Mouse (Mus musculus): Measurements from ENCODE around the gene Ak4. TPM values are rescaled to one million over a fixed set of nuclear protein-coding genes. Genes with fewer than 3 reads are reported as not detected.
"Not testable (repeated sequence)": the region's sequence is repeated elsewhere in the genome, so short reads cannot be mapped to it uniquely, and the experiment has no call there.

The Ak4 gene
- polyA plus RNA-seq, 1 experiment from 2014 or later = 19.0 TPM

DNA sequence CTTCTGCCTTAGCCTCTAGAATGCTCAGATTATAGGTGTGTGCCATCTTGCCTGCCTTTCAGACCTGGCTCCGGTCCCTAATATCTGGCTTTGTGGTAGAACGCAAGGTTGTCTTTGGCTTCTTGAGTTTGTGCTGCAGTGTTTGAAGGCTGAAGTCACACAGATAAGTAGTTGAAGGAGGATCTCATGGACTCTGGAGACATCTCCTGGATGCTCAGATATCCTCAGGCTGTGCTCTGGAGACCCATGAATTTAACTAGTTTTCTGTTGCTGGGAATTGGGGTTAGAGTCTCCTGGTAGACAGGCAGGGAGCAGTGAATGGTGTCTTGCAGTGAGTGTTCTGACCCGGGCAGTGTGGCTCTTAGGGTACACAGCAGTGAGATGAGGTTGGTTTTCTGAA lies 6.6 kb downstream of the Ak4 start:
- H3K36me3 ChIP-seq = no peaks in the 10 kb centered on the region
- WGBS = 89% methylated on average over 3 of the region's 3 CpGs
- no peak overlapping the region for H3K9ac ChIP-seq
- H3K27ac ChIP-seq = no peak overlapping the region
- H3K27me3 ChIP-seq = peaks cover 2% of the 10 kb centered on the region; the same call in 1 of the 2 replicates
- no peaks in the 10 kb centered on the region for H3K9me3 ChIP-seq (replicated peaks)
- ATAC-seq (replicated peaks; ENCODE audit: low FRiP score) = no peak
- H3K4me2 ChIP-seq = no peak overlapping the region
- 0 out of 2 replicates have a peak, but pooled peaks cover 4% of the 10 kb centered on the region for H3K4me1 ChIP-seq
- no peak overlapping the region for H3K4me3 ChIP-seq (replicated peaks)

DNA sequence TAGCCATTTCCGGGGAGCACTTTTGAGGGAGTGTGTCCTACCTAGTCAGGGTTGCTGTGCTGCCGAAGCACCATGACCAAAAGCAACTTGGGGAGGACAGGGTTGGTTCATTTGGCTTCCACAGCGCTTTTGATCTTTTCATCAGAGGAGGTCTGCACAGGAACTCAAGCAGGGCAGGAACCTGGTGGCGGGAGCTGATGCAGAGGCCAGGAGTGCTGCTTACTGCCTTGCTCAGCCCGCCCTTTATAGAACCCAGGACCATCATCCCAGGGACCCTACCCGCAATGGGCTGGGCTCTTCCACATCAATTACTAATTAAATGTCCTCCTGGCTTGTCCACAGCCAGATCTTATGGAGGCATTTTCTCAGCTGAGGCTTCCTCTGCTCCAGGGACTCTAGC lies 7.5 kb downstream of the Ak4 start:
- Histone ChIP-seq H3K36me3 (no peaks in the 10 kb centered on the region), H3K4me3 (replicated peaks) (no peak overlapping the region), H3K27me3 (no peaks in the 10 kb centered on the region), H3K9me3 (replicated peaks) (no peaks in the 10 kb centered on the region), H3K27ac (no peak overlapping the region), H3K4me1 (no peaks in the 10 kb centered on the region), H3K4me2 (no peak overlapping the region), H3K9ac (no peak overlapping the region)
- WGBS = 82% methylated on average over 6 of the region's 6 CpGs
- no peak for ATAC-seq (replicated peaks; ENCODE audit: low FRiP score)

DNA sequence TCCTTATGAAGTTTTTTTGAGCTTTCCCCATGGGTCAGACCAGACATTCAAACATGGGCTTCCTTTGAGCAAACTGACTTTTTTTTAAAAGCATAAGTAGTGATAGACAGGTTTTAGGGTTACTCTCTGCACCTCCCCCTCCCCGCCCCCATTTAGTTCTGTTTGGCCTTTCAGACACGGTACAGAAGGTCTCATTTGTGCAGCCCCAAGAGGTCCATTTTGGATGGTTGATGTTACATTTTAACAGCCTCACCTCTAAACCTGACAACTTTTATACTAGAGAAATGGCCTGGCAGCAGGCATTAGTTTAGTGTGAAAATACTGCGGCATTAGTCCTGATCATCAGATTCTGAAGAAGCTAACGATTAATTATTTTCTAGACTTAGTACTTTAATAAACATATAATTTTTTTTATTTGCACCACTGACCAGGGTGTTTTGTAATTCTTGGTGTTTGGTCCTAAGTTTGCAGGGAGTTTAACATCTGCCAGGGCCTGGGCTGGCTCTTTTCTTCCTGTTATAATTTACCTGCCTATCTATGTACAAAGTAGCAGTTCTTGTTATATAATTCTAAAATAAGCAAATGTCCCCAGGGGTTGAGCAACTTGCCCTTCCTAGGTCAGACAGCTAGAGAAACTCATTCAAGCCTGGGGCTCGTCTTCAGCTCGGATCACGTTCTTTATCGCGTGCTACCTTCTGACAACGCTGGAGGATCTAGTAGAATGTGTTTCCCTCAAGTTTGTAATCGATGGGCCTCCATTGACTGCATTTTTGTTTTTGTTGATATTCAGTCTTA lies 9.0 kb downstream of the Ak4 start:
- H3K27me3 ChIP-seq = no peaks in the 10 kb centered on the region
- H3K27ac ChIP-seq = no peak overlapping the region
- H3K4me3 ChIP-seq (replicated peaks) = no peak overlapping the region
- H3K9ac ChIP-seq = no peak overlapping the region
- H3K9me3 ChIP-seq (replicated peaks) = no peaks in the 10 kb centered on the region
- ATAC-seq (replicated peaks; ENCODE audit: low FRiP score) = no peak
- no peaks in the 10 kb centered on the region for H3K36me3 ChIP-seq
- H3K4me1 ChIP-seq = no peaks in the 10 kb centered on the region
- H3K4me2 ChIP-seq = no peak overlapping the region
- WGBS = 65% methylated on average over 11 of the region's 11 CpGs

DNA sequence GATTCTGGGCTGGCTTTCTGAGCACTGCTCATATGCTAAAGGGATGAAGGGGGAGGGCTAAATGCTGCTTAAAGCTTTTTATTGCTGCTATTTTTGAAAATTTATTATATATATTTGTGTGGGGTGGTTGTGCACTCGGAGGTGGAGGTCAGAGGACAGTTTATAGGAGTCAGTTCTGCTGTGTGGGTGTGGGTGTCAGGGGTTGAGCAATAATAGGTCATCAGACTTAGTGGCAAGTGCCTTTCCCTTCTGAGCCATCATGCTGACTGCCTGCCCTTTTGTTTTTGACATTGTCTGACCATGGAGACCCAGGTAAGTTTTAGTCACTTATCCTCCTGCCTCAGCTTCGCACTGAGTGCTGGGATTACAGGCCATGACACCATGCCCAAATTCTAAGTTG lies 10.0 kb downstream of the Ak4 start:
- H3K4me3 ChIP-seq (replicated peaks) = no peak overlapping the region
- 52% methylated on average over 2 of the region's 2 CpGs for WGBS
- H3K36me3 ChIP-seq = no peaks in the 10 kb centered on the region
- no peak overlapping the region for H3K9ac ChIP-seq
- H3K9me3 ChIP-seq (replicated peaks) = no peaks in the 10 kb centered on the region
- no peaks in the 10 kb centered on the region for H3K27me3 ChIP-seq
- ATAC-seq (replicated peaks; ENCODE audit: low FRiP score) = no peak
- no peak overlapping the region for H3K4me2 ChIP-seq
- no peaks in the 10 kb centered on the region for H3K4me1 ChIP-seq
- no peak overlapping the region for H3K27ac ChIP-seq

DNA sequence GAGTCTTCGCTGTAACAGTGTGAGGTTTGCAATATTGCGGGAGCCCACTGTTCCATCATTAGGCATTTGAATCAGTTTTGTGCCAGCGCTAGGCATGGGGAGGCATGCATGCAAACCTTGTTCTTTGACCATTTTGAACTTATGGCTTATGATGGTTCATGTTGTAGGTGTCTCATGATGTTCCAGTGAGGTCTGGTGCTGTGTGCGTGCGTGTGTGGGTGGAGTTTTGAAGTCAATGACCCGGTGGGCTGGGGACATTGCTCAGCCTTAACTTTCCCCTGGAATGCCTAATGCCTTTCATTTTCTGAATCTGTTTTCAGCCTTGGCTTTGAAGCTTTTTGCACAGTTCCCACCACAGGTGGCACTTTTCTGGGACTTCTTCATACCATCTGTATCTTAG lies 10.9 kb downstream of the Ak4 start:
- H3K4me2 ChIP-seq = no peak overlapping the region
- H3K4me3 ChIP-seq (replicated peaks) = no peak overlapping the region
- H3K27ac ChIP-seq = no peak overlapping the region
- H3K9me3 ChIP-seq (replicated peaks) = no peaks in the 10 kb centered on the region
- WGBS = 86% methylated on average over 6 of the region's 6 CpGs
- ATAC-seq (replicated peaks; ENCODE audit: low FRiP score) = no peak
- H3K9ac ChIP-seq = no peak overlapping the region
- H3K4me1 ChIP-seq = no peaks in the 10 kb centered on the region
- no peaks in the 10 kb centered on the region for H3K27me3 ChIP-seq
- no peaks in the 10 kb centered on the region for H3K36me3 ChIP-seq

DNA sequence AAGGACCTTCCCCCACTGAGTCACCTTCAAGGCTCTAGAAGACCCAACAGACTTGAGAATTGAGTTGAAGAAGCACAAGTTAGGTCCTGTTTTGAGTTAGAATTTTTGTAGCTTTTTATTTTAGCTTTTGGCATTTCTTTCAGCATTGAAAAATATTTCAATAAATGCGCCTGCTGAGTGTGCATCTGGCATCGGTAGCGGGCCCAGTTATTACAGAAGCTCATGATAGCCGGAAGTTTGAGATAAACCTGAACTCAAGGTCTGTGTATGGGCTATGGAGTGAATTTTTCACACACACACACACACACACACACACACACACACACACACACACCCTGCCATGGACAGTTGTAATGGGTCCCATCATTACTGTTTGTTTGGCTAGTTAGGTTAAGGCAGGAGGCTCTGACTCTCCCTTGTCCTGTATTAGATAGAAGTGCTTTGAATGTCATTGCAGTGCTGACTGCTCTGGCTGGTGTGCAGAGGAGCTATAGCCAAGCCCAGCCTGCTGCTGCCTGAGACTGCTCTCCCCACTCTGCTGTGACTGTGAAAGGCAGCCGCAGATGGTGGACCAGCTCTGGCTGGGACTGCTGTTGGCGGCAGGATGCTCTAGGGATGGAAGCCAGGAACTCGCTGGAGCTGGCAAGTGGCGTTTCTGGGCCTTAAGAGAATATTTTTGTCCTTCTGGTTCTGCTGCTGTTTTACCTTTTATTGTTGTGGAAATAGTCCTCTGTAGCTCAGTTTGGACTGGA lies 17.9 kb downstream of the Ak4 start:
- H3K9ac ChIP-seq = no peak overlapping the region
- H3K4me2 ChIP-seq = no peak overlapping the region
- WGBS = 89% methylated on average over 8 of the region's 8 CpGs
- H3K27ac ChIP-seq = no peak overlapping the region
- no peak for ATAC-seq (replicated peaks; ENCODE audit: low FRiP score)
- no peaks in the 10 kb centered on the region for H3K36me3 ChIP-seq
- no peak overlapping the region for H3K4me3 ChIP-seq (replicated peaks)
- H3K4me1 ChIP-seq = peaks cover 8% of the 10 kb centered on the region
- H3K9me3 ChIP-seq (replicated peaks) = no peaks in the 10 kb centered on the region
- H3K27me3 ChIP-seq = no peaks in the 10 kb centered on the region

DNA sequence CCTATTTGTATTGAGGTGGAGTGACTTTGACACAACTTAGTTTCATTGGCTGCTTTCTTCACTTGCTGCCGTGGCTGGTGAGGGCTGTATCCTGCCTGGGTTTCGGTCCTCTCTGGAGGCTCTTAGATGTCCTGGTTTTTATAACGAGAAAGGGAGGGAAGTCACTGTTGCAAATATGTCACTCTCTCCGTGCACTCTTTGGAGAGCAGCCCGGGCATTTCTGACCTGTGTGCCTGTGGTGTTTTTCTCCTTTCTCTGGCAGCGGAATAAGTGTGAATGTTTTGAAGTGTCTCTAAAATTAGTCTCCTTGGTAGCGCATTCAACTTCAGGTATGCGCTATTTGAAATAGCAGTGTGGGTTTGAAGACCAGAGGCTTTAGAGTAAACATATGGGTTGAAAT lies 19.2 kb downstream of the Ak4 start:
- no peak overlapping the region for H3K4me2 ChIP-seq
- H3K27ac ChIP-seq = no peak overlapping the region

DNA sequence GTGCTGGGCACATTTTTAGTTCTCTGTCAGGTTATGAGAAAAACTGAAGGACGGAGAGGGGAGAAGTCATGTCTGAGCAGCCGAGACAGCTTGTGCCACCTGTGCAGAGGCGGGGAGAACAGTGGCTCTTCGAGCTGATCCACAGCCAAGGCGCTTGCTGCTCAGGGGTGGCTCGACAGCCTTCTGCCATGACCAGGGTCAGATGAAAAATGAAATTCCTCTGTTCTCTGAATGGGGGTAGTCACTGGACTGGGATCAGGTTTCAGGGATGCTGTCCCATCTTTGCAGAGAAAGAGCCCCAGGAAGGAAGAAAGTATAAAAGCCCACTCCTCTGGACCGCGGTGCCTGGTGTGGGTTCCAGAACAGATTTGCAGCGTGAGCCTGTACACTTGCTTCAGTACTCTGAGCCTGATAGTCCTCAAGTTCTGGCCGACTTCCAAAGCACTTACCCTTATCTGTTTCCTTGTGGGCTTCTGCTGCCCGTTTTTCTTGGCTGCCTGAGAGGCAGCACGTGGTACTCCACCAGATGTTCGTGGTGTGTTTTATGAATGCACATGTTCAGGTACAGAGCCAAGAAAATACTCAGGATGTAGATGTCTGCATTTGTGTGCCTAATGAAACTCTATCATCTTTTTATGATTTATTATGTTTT lies 20.8 kb downstream of the Ak4 start:
- Histone ChIP-seq H3K27ac (no peak overlapping the region), H3K4me2 (no peak overlapping the region)

More for the DNA sequence above, 19.2 kb downstream of the Ak4 start:
- ATAC-seq (replicated peaks; ENCODE audit: low FRiP score) = no peak
- Histone ChIP-seq H3K4me1 (peaks cover 8% of the 10 kb centered on the region), H3K9me3 (replicated peaks) (no peaks in the 10 kb centered on the region), H3K36me3 (no peaks in the 10 kb centered on the region), H3K4me3 (replicated peaks) (no peak overlapping the region), H3K27me3 (no peaks in the 10 kb centered on the region), H3K9ac (no peak overlapping the region)
- 65% methylated on average over 8 of the region's 8 CpGs for WGBS

DNA sequence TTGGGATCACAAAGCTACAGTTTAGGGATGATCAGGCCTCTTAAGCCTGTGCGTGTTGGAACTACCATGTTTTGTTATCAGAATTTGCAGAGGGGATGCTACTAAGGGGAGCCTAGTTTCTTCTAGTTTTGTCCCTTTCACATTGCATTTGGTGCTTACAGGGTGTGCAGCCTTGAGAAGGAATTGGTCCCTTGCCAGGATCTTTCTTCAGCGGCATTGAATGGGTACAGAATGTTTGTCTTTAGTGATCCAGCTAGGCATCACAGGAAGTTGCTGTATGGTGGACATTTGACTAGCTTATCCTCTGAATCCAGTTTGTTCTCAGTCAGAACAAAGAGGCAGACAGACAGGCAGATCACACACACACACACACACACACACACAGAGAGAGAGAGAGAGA lies 23.7 kb downstream of the Ak4 start:
- Histone ChIP-seq H3K9ac (no peak overlapping the region), H3K27ac (no peak overlapping the region), H3K4me1 (peaks cover 8% of the 10 kb centered on the region), H3K9me3 (replicated peaks) (no peaks in the 10 kb centered on the region), H3K4me2 (no peak overlapping the region), H3K27me3 (no peaks in the 10 kb centered on the region), H3K36me3 (no peaks in the 10 kb centered on the region; the same call in 1 of the 2 replicates), H3K4me3 (replicated peaks) (no peak overlapping the region)
- 77% methylated on average over 2 of the region's 2 CpGs for WGBS
- ATAC-seq (replicated peaks; ENCODE audit: low FRiP score) = no peak

More for the DNA sequence above, 20.8 kb downstream of the Ak4 start:
- no peaks in the 10 kb centered on the region for H3K36me3 ChIP-seq
- no peaks in the 10 kb centered on the region for H3K9me3 ChIP-seq (replicated peaks)
- H3K9ac ChIP-seq = no peak overlapping the region
- no peak overlapping the region for H3K4me3 ChIP-seq (replicated peaks)
- no peaks in the 10 kb centered on the region for H3K27me3 ChIP-seq
- H3K4me1 ChIP-seq = peaks cover 8% of the 10 kb centered on the region
- ATAC-seq (replicated peaks; ENCODE audit: low FRiP score) = peak; percentile 79
- 36% methylated on average over 13 of the region's 13 CpGs for WGBS

DNA sequence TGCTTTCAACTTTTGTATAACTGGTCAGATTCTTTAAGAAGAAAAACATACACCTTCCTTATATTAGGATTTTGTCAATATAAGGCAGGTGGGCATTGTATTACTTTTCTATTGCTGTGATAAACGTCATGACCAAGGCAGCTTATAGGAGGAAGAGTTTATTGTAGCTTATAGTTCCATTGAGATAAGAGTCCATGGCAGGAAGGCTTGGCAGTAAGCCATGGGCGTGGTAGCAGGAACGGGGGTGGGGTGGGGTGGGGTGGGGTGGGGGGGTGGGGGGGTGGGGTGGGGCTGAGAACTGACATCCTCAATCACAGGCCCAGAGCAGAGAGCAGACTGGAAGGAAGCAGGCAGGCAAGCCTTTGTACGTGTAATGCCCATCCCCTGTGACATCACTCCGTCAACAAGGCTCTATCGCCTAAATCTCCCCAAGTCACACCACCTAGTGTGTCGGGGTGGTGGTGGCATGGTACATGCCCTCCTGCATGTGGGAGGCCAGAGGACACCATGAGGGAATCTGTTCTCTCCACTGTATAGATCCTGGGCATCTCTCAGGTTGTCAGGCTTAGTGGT lies 24.4 kb downstream of the Ak4 start:
- H3K27ac ChIP-seq = no peak overlapping the region
- H3K9ac ChIP-seq = no peak overlapping the region
- no peaks in the 10 kb centered on the region for H3K9me3 ChIP-seq (replicated peaks)
- H3K27me3 ChIP-seq = no peaks in the 10 kb centered on the region
- ATAC-seq (replicated peaks; ENCODE audit: low FRiP score) = no peak
- peaks cover 8% of the 10 kb centered on the region for H3K4me1 ChIP-seq
- H3K4me3 ChIP-seq (replicated peaks) = no peak overlapping the region
- H3K36me3 ChIP-seq = no peaks in the 10 kb centered on the region; the same call in 1 of the 2 replicates
- no peak overlapping the region for H3K4me2 ChIP-seq
- whole genome bisulfite sequencing = 77% methylated on average over 7 of the region's 7 CpGs

DNA sequence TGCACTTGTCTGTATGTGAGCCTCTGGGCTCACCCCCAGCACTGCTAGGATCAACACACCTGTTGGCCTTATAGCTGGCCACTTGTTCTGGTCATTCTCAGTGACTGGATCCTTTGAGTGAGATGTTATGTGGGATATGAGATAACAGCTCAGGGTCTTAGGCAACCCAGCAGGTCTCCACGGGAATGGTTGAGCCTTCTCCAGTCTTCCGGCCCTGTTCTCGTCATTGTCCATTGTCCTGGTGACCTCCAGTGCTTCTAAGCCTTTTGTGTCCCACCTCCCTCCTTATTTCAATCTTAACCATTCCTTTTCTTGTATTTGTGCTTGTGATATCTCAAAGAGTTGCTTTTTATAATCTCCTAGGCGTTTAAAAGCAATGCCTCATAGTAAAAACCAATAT lies 26.6 kb downstream of the Ak4 start:
- Histone ChIP-seq H3K4me1 (no peaks in the 10 kb centered on the region), H3K4me2 (no peak overlapping the region), H3K27me3 (no peaks in the 10 kb centered on the region), H3K36me3 (no peaks in the 10 kb centered on the region; the same call in 1 of the 2 replicates), H3K4me3 (replicated peaks) (no peak overlapping the region), H3K9ac (no peak overlapping the region), H3K27ac (no peak overlapping the region), H3K9me3 (replicated peaks) (no peaks in the 10 kb centered on the region)
- no peak for ATAC-seq (replicated peaks; ENCODE audit: low FRiP score)
- WGBS = 89% methylated on average over 4 of the region's 4 CpGs

DNA sequence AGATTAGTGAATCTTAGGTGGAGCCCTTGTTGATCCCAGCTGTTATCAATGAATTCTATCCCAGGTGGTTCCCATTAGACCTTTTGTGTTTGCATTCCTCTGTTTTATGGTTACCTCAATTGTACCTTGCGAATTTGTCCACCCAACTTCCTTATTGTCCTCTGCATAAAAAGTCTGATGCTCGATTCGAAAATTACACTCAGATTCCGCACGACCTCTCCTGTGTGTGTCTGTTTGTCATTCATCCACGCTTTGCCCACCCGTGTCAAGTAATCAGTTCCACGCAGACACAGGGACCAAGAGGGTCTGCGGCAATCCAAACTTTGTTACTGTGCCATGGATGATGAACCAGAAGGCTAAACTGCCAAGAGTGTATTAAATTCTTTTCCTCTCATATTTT lies 27.5 kb downstream of the Ak4 start:
- 93% methylated on average over 9 of the region's 9 CpGs for WGBS
- H3K27me3 ChIP-seq; H3K4me1 ChIP-seq; H3K9ac ChIP-seq; H3K9me3 ChIP-seq (replicated peaks); ATAC-seq (replicated peaks; ENCODE audit: low FRiP score); H3K36me3 ChIP-seq; H3K4me2 ChIP-seq; H3K27ac ChIP-seq; H3K4me3 ChIP-seq (replicated peaks): not testable (repeated sequence)
